Mouse (Mus musculus) forebrain, embryonic 11.5 days (tissue): ENCODE results near the gene Prrc2b. TPM values are rescaled to one million over a fixed set of nuclear protein-coding genes. Genes with fewer than 3 reads are reported as not detected.

ENCODE experiments used
- ATAC-seq: fragments of 200-750 bp; cut with Nextera tagmentation; replicated peaks from 2 replicates; pipeline ENCODE4 v1.8.0; 2017; ENCODE audit warnings: moderate TSS enrichment; ENCODE audit not compliant: low FRiP score
- DNase-seq: peaks from one replicate; pipeline ENCODE4 v3.0.0-alpha.2; 2017; ENCODE audit warnings: low spot score
- H3K27ac ChIP-seq: fragments of 300-500 bp; sonication (generic); 2 replicates; pipeline ENCODE4 v1.5.1; 2014; ENCODE audit warnings: low read depth, low read length
- H3K27me3 ChIP-seq: fragments of 300-500 bp; sonication (generic); 2 replicates; pipeline ENCODE4 v1.6.1; 2014; ENCODE audit warnings: mild to moderate bottlenecking, low read length, mixed read lengths; ENCODE audit not compliant: control insufficient read depth, insufficient read depth
- H3K36me3 ChIP-seq: fragments of 300-500 bp; sonication (generic); 2 replicates; pipeline ENCODE4 v1.6.1; 2014; ENCODE audit warnings: mild to moderate bottlenecking, low read length, moderate library complexity, mixed read lengths; ENCODE audit not compliant: control insufficient read depth, insufficient read depth
- H3K4me1 ChIP-seq: fragments of 300-500 bp; sonication (generic); replicated peaks from 2 replicates; pipeline ENCODE4 v1.6.1; 2014; ENCODE audit warnings: low read length, mixed read lengths; ENCODE audit not compliant: control insufficient read depth, insufficient read depth
- H3K4me2 ChIP-seq: fragments of 300-500 bp; sonication (generic); 2 replicates; pipeline ENCODE4 v1.6.1; 2014; ENCODE audit warnings: low read depth, mild to moderate bottlenecking, low read length, moderate library complexity, mixed read lengths; ENCODE audit not compliant: severe bottlenecking
- H3K4me3 ChIP-seq: fragments of 300-500 bp; sonication (generic); 2 replicates; pipeline ENCODE4 v1.5.1; 2014; ENCODE audit warnings: low read depth, low read length
- H3K9ac ChIP-seq: fragments of 300-500 bp; sonication (generic); 2 replicates; pipeline ENCODE4 v1.6.1; 2014; ENCODE audit warnings: low read length
- H3K9me3 ChIP-seq: fragments of 300-500 bp; sonication (generic); 2 replicates; pipeline ENCODE4 v1.6.1; 2016; ENCODE audit warnings: low read length, mixed read lengths; ENCODE audit not compliant: control insufficient read depth
- WGBS: fragments of 180-500 bp; shearing (Covaris S2); extraction: QIAGEN DNeasy Blood & Tissue Kit; methylation state at CpG from one replicate; pipeline ENCODE4 v1.1.7; 2014; 5-methylcytosine and 5-hydroxymethylcytosine counted together
- polyA plus RNA-seq: library from polyadenylated mRNA; unstranded; fragments of >200 nt; fragmentation: Nextera tagmentation; extraction: Ambion mirVana; gene quantifications from 2 replicates; pipeline ENCODE4 v1.2.1, GENCODE M21; 2014

Gene Prrc2b
- polyA plus RNA-seq, 1 experiment from 2014 or later = 102 TPM

- Histone ChIP-seq H3K27ac (no peak overlapping the region), H3K9ac (no peak overlapping the region), H3K4me3 (no peak overlapping the region), H3K27me3 (no peaks in the 10 kb centered on the region), H3K4me2 (no peak overlapping the region), H3K4me1 (no peaks in the 10 kb centered on the region), H3K9me3 (no peaks in the 10 kb centered on the region), H3K36me3 (peaks cover 62% of the 10 kb centered on the region)
- DNase-seq (no peak), ATAC-seq (no peak)
- 92% methylated on average over 10 of the region's 10 CpGs for WGBS
Measured at GRCm38 (mm10) chr2:32220969-32221368, 70.1 kb downstream of the Prrc2b start.

GRCm38 (mm10) chr2:32221577-32221976 lies 70.7 kb downstream of the Prrc2b start:
- ATAC-seq (no peak), DNase-seq (no peak)
- Histone ChIP-seq H3K4me3 (no peak overlapping the region), H3K36me3 (peaks cover 56% of the 10 kb centered on the region), H3K27me3 (no peaks in the 10 kb centered on the region), H3K9me3 (no peaks in the 10 kb centered on the region), H3K9ac (no peak overlapping the region), H3K4me2 (no peak overlapping the region), H3K4me1 (no peaks in the 10 kb centered on the region), H3K27ac (no peak overlapping the region)
- WGBS = 90% methylated on average over 7 of the region's 7 CpGs

GRCm38 (mm10) chr2:32222057-32222456 lies 71.2 kb downstream of the Prrc2b start:
- DNase-seq (no peak), ATAC-seq (no peak)
- no peaks in the 10 kb centered on the region for H3K9me3 ChIP-seq
- no peaks in the 10 kb centered on the region for H3K4me1 ChIP-seq
- 88% methylated on average over 10 of the region's 10 CpGs for WGBS
- H3K36me3 ChIP-seq = peaks cover 52% of the 10 kb centered on the region
- no peak overlapping the region for H3K4me3 ChIP-seq
- no peak overlapping the region for H3K27ac ChIP-seq
- no peak overlapping the region for H3K9ac ChIP-seq
- H3K4me2 ChIP-seq = no peak overlapping the region
- H3K27me3 ChIP-seq = no peaks in the 10 kb centered on the region

GRCm38 (mm10) chr2:32235433-32235832 lies 84.6 kb downstream of the Prrc2b start:
- peaks cover 6% of the 10 kb centered on the region; the same call in 1 of the 2 replicates for H3K4me1 ChIP-seq
- DNase-seq = no peak
- ATAC-seq = no peak
- WGBS = 42% methylated on average over 7 of the region's 7 CpGs
- no peaks in the 10 kb centered on the region for H3K9me3 ChIP-seq
- peak overlapping the region; percentile 76 for H3K4me2 ChIP-seq
- H3K9ac ChIP-seq = peak overlapping the region; percentile 77
- peaks cover 8% of the 10 kb centered on the region for H3K36me3 ChIP-seq
- H3K27ac ChIP-seq = no peak overlapping the region
- H3K27me3 ChIP-seq = no peaks in the 10 kb centered on the region
- peak overlapping the region; percentile 59 for H3K4me3 ChIP-seq

DNA sequence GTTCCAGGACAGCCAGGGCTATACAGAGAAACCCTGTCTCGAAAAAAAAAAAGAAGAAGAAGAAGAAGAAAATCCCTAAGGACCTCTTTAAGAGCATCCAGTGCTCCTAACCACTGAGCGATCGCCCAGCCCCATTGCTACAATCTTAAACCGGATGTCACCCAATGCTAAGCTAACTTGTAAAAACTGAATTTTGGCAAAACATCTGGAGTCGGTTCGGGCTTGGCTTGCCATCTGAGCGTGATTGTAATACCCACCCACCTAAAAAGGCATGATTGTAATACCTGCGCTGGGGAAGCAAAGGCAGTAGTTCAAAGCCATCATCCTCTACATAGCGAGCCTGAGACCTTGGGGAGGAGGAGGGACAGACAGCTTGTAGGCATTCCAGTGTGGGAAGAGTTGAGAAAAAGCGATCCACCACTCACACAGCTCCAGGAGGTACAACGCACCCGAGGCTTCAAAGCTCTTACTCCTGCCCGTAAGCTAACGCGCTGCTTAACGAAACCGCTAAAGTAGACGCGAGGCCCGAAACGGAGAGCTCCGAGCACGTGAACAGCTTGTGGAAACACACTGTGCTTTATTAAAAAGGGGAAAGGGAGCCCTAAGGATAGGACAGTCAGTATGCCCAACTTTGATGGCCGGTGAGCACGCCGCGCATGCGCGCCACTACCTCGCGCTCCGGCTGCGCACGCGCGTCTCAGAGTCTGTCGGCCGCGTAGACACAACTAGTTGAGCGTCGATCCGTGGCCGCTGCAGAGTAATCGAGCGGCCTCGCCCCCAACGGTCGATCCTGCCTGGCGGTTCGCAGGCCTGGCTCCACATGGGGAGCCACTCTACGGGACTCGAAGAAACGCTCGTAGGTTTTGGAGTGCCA lies 85.2 kb downstream of the Prrc2b start, which contains the start of gene Pomt1:
Gene Pomt1 (plus strand): TSS at position 705 of the 874 bp plus-strand sequence.
- H3K4me3 ChIP-seq = peak within 1 kb of the TSS; percentile 59
- peaks cover 8% of the 10 kb centered on the region for H3K36me3 ChIP-seq
- H3K4me1 ChIP-seq = peaks cover 6% of the 10 kb centered on the region; the same call in 1 of the 2 replicates
- ATAC-seq (peak; percentile 93), DNase-seq (peak; percentile 97)
- no peaks in the 10 kb centered on the region for H3K27me3 ChIP-seq
- H3K4me2 ChIP-seq = peak within 1 kb of the TSS; percentile 76
- WGBS = under 1% methylated on average over 54 of the region's 54 CpGs
- H3K27ac ChIP-seq = peak within 1 kb of the TSS; percentile 75
- no peaks in the 10 kb centered on the region for H3K9me3 ChIP-seq
- peak within 1 kb of the TSS; percentile 77 for H3K9ac ChIP-seq

- peak overlapping the region; percentile 13; the same call in 1 of the 2 replicates for H3K27ac ChIP-seq
- peak overlapping the region; percentile 59 for H3K4me3 ChIP-seq
- 0 out of 2 replicates have a peak, but pooled peaks have one; percentile 42 for ATAC-seq
- peak overlapping the region; percentile 76 for H3K4me2 ChIP-seq
- WGBS = under 1% methylated on average over 20 of the region's 20 CpGs
- H3K27me3 ChIP-seq = no peaks in the 10 kb centered on the region
- peaks cover 6% of the 10 kb centered on the region; the same call in 1 of the 2 replicates for H3K4me1 ChIP-seq
- H3K9ac ChIP-seq = peak overlapping the region; percentile 63
- H3K9me3 ChIP-seq = no peaks in the 10 kb centered on the region
- H3K36me3 ChIP-seq = peaks cover 4% of the 10 kb centered on the region; the same call in 1 of the 2 replicates
- DNase-seq = no peak
Measured at GRCm38 (mm10) chr2:32236760-32237487, 86.0 kb downstream of the Prrc2b start.

- WGBS = 46% methylated on average over 4 of the region's 4 CpGs
- Histone ChIP-seq H3K9me3 (no peaks in the 10 kb centered on the region), H3K27me3 (no peaks in the 10 kb centered on the region), H3K9ac (peak overlapping the region; percentile 63; the same call in 1 of the 2 replicates), H3K27ac (no peak overlapping the region), H3K4me1 (peaks cover 6% of the 10 kb centered on the region; the same call in 1 of the 2 replicates), H3K4me2 (peak overlapping the region; percentile 76), H3K4me3 (peak overlapping the region; percentile 59), H3K36me3 (no peaks in the 10 kb centered on the region)
- ATAC-seq (no peak), DNase-seq (no peak)
Measured at GRCm38 (mm10) chr2:32237571-32237970, 86.7 kb downstream of the Prrc2b start.

- Histone ChIP-seq H3K36me3 (no peaks in the 10 kb centered on the region; the same call in 1 of the 2 replicates), H3K27ac (no peak overlapping the region), H3K9me3 (no peaks in the 10 kb centered on the region), H3K4me1 (peaks cover 6% of the 10 kb centered on the region; the same call in 1 of the 2 replicates), H3K4me3 (no peak overlapping the region), H3K4me2 (no peak overlapping the region), H3K27me3 (no peaks in the 10 kb centered on the region), H3K9ac (no peak overlapping the region)
- no peak for ATAC-seq
- no peak for DNase-seq
- WGBS = 93% methylated on average over 9 of the region's 9 CpGs
Measured at GRCm38 (mm10) chr2:32238708-32239435, 88.0 kb downstream of the Prrc2b start.
